Mouse (Mus musculus): ENCODE measurements at regions not wholly inside any gene's neighbourhood (a gene's known extent, or its start where the extent isn't known, plus 50 kb on each side); places are given as distances from the start of the nearest gene placed in this dataset.

DNA sequence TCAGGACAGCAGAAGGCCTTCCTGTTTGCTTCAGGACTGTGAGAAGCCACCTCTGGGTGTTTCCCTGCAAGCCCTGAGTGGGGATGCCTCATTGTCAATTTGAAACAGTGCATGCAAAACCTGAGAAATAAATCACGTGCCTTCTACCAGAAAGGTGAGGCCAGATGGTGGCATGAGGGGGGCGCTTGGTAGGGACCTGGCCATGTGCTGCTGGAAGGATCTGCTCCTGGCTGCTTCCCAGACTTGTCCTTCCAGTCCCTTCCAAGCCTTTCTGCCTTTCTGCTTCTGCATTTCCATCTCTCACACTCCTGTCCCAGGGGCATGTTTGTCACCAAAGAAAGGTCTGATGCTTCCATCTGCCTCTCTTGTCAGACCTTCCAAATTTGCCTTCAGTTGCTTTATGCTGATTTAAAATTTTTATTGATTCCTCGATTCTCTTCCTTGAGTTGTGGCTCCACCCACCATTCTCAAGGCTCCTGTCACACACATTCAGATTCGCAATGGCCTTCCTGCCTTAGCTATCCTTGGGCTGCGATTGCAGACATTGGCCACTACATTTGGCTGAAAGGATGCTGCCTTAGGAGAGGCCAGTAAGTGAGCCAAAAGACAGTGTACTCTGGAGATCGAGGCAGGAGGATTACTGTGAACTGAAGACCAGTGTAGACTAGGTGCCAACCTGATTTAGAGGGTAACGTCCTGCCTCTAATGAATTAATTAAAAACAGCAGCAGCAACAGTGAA is 289.9 kb downstream of the Tcerg1l start:
- Histone ChIP-seq H3K27me3 (ENCODE audit: control insufficient read depth, insufficient read depth, low read length) (no peaks in the 10 kb centered on the region), H3K4me2 (replicated peaks) (no peak overlapping the region), H3K36me3 (replicated peaks; ENCODE audit: control insufficient read depth, insufficient read depth) (no peaks in the 10 kb centered on the region), H3K4me1 (replicated peaks; ENCODE audit: control insufficient read depth, insufficient read depth, low read length) (no peaks in the 10 kb centered on the region), H3K9ac (no peak overlapping the region), H3K9me3 (ENCODE audit: control insufficient read depth, low read length) (no peaks in the 10 kb centered on the region), H3K27ac (no peak overlapping the region), H3K4me3 (replicated peaks; ENCODE audit: low read length) (no peak overlapping the region)
- no peak for DNase-seq (ENCODE audit: low spot score)
- 66% methylated on average over 7 of the region's 7 CpGs for WGBS
- ATAC-seq (ENCODE audit: low FRiP score): no peak

DNA sequence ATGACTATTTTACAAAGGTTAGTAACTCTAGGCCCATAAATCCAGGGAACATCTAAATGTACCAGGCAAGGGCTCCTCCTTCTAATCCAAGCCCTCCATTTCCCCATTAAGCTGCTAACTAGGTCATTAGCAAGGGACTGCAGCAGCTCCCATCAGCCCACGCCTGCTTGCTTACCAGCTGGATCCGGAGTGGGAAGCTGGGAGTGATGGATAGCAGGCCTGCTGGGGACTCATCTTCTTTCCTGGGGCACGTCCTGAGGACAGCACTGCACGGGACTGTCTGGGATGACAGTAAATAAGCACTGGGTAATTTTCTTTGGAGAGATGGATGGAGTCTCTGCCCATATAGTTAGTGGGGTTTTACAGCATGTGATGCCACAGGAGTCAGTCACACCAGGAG is 276.0 kb downstream of the Tcerg1l start:
- H3K36me3 ChIP-seq (replicated peaks; ENCODE audit: control insufficient read depth, insufficient read depth): no peaks in the 10 kb centered on the region
- no peaks in the 10 kb centered on the region for H3K27me3 ChIP-seq (ENCODE audit: control insufficient read depth, insufficient read depth, low read length)
- H3K9ac ChIP-seq: no peak overlapping the region
- peak; percentile 65 for ATAC-seq (ENCODE audit: low FRiP score)
- DNase-seq (ENCODE audit: low spot score): peak; percentile 34
- 14% methylated on average over 4 of the region's 4 CpGs for whole genome bisulfite sequencing
- no peaks in the 10 kb centered on the region for H3K9me3 ChIP-seq (ENCODE audit: control insufficient read depth, low read length)
- H3K4me3 ChIP-seq (replicated peaks; ENCODE audit: low read length): no peak overlapping the region
- H3K4me1 ChIP-seq (replicated peaks; ENCODE audit: control insufficient read depth, insufficient read depth, low read length): peaks cover 13% of the 10 kb centered on the region; the same call in 1 of the 2 replicates
- peak overlapping the region; percentile 59 for H3K27ac ChIP-seq
- no peak overlapping the region for H3K4me2 ChIP-seq (replicated peaks)

DNA sequence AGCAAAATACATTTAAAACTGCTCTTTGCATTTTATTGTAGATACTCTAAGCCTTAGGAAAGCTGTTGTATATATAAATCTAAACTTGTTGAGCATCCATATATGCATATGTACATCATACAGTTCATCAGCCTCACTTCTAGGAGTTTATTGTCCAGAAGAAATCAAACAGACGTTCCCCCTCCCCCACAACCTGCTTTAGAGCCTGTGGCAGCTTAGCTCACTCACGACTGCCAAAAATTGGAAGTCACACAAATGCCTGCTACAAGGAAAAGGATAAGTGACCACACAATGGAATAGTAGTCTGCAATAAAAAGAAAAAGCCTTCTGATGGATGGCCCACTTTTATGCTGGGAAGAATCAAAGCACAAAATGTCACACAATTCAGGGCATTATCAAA is 267.8 kb downstream of the Tcerg1l start:
- 51% methylated on average over 2 of the region's 2 CpGs for WGBS
- no peaks in the 10 kb centered on the region for H3K4me1 ChIP-seq (replicated peaks; ENCODE audit: control insufficient read depth, insufficient read depth, low read length)

DNA sequence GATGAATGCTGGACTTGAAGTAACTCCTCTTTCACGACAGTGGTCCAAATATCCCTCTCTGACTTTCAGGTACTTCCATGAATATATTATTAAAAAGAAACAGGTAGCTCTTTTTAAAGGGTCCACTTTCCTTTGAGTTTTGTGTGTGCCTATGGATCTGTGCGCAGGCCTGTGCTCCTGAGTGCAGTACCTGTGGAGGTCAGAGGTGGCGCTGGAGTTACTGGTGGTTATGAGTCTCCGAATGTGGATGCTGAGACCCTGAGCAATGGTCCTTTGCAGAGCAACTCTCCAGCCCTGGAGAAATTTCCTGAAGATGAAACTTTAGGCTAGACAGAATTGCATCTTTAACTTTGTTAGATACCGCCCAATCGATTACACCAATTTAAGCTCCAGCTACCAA is 264.1 kb downstream of the Tcerg1l start:
- Histone ChIP-seq H3K4me3 (replicated peaks; ENCODE audit: low read length) (no peak overlapping the region), H3K4me2 (replicated peaks) (no peak overlapping the region), H3K27me3 (ENCODE audit: control insufficient read depth, insufficient read depth, low read length) (no peaks in the 10 kb centered on the region), H3K9ac (no peak overlapping the region), H3K4me1 (replicated peaks; ENCODE audit: control insufficient read depth, insufficient read depth, low read length) (no peaks in the 10 kb centered on the region), H3K27ac (no peak overlapping the region), H3K36me3 (replicated peaks; ENCODE audit: control insufficient read depth, insufficient read depth) (no peaks in the 10 kb centered on the region), H3K9me3 (ENCODE audit: control insufficient read depth, low read length) (no peaks in the 10 kb centered on the region)
- 92% methylated on average over 6 of the region's 6 CpGs for WGBS
- DNase-seq (ENCODE audit: low spot score) (no peak), ATAC-seq (ENCODE audit: low FRiP score) (no peak)

More for the DNA sequence above, 267.8 kb downstream of the Tcerg1l start:
- Histone ChIP-seq H3K9me3 (ENCODE audit: control insufficient read depth, low read length) (no peaks in the 10 kb centered on the region), H3K27ac (no peak overlapping the region), H3K27me3 (ENCODE audit: control insufficient read depth, insufficient read depth, low read length) (no peaks in the 10 kb centered on the region), H3K9ac (no peak overlapping the region), H3K4me3 (replicated peaks; ENCODE audit: low read length) (no peak overlapping the region), H3K36me3 (replicated peaks; ENCODE audit: control insufficient read depth, insufficient read depth) (no peaks in the 10 kb centered on the region), H3K4me2 (replicated peaks) (no peak overlapping the region)
- ATAC-seq (ENCODE audit: low FRiP score): no peak
- no peak for DNase-seq (ENCODE audit: low spot score)

DNA sequence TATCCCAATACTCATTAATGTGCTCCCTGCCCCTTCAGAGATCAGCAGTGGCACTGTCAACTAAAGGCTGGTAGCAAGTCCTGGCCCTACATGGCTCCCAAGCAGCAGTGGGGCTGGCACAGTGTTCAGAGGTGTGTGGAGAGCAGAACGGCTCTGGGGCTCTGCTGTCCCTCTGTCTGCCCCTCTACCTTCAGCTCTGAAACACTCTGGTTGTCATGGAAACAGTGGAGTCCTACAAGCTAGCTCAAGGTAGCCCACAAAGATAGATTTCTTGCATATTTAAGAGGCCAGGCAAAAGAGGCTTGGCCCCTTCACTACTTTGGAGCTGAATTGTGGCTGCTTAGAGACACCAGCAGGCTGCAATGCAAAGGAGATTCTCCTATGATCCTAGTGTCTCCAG is 259.6 kb downstream of the Tcerg1l start:
- ATAC-seq (ENCODE audit: low FRiP score) (no peak), DNase-seq (ENCODE audit: low spot score) (no peak)
- 57% methylated on average over 1 of the region's 1 CpGs for WGBS
- Histone ChIP-seq H3K27ac (no peak overlapping the region), H3K9me3 (ENCODE audit: control insufficient read depth, low read length) (no peaks in the 10 kb centered on the region), H3K4me2 (replicated peaks) (no peak overlapping the region), H3K27me3 (ENCODE audit: control insufficient read depth, insufficient read depth, low read length) (no peaks in the 10 kb centered on the region), H3K4me3 (replicated peaks; ENCODE audit: low read length) (no peak overlapping the region), H3K9ac (no peak overlapping the region), H3K36me3 (replicated peaks; ENCODE audit: control insufficient read depth, insufficient read depth) (no peaks in the 10 kb centered on the region), H3K4me1 (replicated peaks; ENCODE audit: control insufficient read depth, insufficient read depth, low read length) (no peaks in the 10 kb centered on the region)

DNA sequence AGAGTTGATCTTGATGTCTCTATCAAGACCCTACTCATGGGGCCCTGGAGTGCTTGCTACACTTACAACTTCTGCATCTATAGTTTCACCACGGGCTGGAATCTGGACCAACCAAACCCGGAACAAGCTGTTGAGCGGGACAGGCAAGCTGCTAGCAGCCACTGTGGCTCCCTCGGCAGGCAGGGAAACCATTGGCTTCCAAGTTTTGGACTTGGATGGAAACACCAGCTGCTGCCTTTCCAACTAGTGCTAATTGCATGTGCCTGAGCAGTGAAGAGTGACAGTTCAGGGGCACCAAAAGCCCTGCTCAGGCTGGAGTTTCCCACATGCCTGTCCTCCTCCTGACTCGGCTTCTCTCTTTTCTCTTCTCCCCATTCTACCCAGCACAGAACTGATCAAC is 257.8 kb downstream of the Tcerg1l start:
- DNase-seq (ENCODE audit: low spot score) (no peak), ATAC-seq (ENCODE audit: low FRiP score) (no peak)
- 92% methylated on average over 5 of the region's 5 CpGs for WGBS
- no peaks in the 10 kb centered on the region for H3K9me3 ChIP-seq (ENCODE audit: control insufficient read depth, low read length)
- H3K4me3 ChIP-seq (replicated peaks; ENCODE audit: low read length): no peak overlapping the region
- H3K27me3 ChIP-seq (ENCODE audit: control insufficient read depth, insufficient read depth, low read length): no peaks in the 10 kb centered on the region
- no peaks in the 10 kb centered on the region for H3K4me1 ChIP-seq (replicated peaks; ENCODE audit: control insufficient read depth, insufficient read depth, low read length)
- H3K9ac ChIP-seq: no peak overlapping the region
- no peak overlapping the region for H3K4me2 ChIP-seq (replicated peaks)
- H3K27ac ChIP-seq: no peak overlapping the region
- H3K36me3 ChIP-seq (replicated peaks; ENCODE audit: control insufficient read depth, insufficient read depth): no peaks in the 10 kb centered on the region

DNA sequence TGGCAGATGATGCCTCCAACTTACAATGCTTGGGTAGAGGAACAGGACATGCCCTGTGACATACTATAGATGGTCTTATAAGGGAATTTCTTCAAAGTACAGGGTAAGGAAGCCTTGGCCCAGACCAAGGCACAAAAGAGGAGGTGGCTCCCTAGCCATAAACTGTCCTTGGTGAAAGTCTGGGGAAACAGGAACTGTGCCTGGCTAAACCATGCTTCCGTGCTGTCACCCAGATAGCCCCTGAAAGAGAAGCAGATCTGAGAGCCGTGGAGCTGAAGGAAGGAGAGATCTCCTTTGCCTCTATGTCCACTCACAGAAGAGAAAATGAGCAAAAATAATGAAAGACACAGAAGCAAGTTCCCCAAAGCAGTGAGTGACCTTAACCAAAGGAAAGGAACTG is 248.0 kb downstream of the Tcerg1l start:
- no peaks in the 10 kb centered on the region for H3K9me3 ChIP-seq (ENCODE audit: control insufficient read depth, low read length)
- no peaks in the 10 kb centered on the region for H3K27me3 ChIP-seq (ENCODE audit: control insufficient read depth, insufficient read depth, low read length)
- no peak overlapping the region for H3K4me3 ChIP-seq (replicated peaks; ENCODE audit: low read length)
- DNase-seq (ENCODE audit: low spot score) (no peak), ATAC-seq (ENCODE audit: low FRiP score) (no peak)
- no peak overlapping the region for H3K27ac ChIP-seq
- WGBS: 90% methylated on average over 2 of the region's 2 CpGs
- no peak overlapping the region for H3K4me2 ChIP-seq (replicated peaks)
- H3K36me3 ChIP-seq (replicated peaks; ENCODE audit: control insufficient read depth, insufficient read depth): no peaks in the 10 kb centered on the region
- H3K4me1 ChIP-seq (replicated peaks; ENCODE audit: control insufficient read depth, insufficient read depth, low read length): no peaks in the 10 kb centered on the region
- no peak overlapping the region for H3K9ac ChIP-seq

DNA sequence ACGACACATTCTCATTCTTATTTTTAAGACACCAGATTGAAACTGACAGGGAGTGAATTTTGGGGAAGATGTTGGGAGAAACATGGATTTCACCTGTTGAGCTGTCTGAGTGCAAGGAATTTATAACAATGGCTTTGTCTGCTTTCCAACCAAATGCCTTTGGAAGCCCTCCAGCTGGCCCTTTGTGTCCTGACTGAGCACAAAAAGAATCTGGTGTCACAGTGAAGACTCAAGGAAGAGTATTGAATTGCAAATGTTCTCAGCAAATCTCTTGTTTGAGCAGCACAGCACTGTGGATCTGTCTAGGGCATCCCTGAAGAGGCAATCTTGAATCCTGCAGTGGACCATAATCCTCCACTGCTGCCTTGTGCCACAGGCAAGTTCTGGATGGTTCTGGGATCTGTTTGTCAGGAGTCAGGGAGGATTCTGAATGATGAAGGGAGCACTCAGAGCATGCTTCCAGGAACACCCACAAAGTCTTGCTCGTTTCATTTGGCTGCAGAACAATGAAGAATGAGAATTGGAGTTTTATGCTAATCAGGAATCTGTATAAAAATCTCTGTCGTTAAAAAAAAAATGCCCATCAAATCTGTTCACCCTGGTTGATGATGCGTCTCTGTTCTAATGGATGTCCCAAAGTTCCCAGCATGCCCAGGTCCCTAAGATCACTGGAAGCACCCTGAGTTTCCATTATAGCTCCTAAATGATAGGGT is 243.9 kb downstream of the Tcerg1l start:
- no peak overlapping the region for H3K4me2 ChIP-seq (replicated peaks)
- H3K36me3 ChIP-seq (replicated peaks; ENCODE audit: control insufficient read depth, insufficient read depth): no peaks in the 10 kb centered on the region
- H3K9me3 ChIP-seq (ENCODE audit: control insufficient read depth, low read length): no peaks in the 10 kb centered on the region
- 22% methylated on average over 4 of the region's 4 CpGs for WGBS
- ATAC-seq (ENCODE audit: low FRiP score) (no peak), DNase-seq (ENCODE audit: low spot score) (no peak)
- no peaks in the 10 kb centered on the region for H3K4me1 ChIP-seq (replicated peaks; ENCODE audit: control insufficient read depth, insufficient read depth, low read length)
- H3K4me3 ChIP-seq (replicated peaks; ENCODE audit: low read length): no peak overlapping the region
- H3K27ac ChIP-seq: no peak overlapping the region
- no peak overlapping the region for H3K9ac ChIP-seq
- H3K27me3 ChIP-seq (ENCODE audit: control insufficient read depth, insufficient read depth, low read length): no peaks in the 10 kb centered on the region
